Mouse (Mus musculus) adrenal gland, adult 10 weeks (tissue): ENCODE measurements around the gene Echdc3. TPM values are rescaled to one million over a fixed set of nuclear protein-coding genes. Genes with fewer than 3 reads are reported as not detected.

Experiments used
- polyA plus RNA-seq: library from polyadenylated mRNA; stranded (reverse); fragments of 350-450 nt; fragmentation: Illumina TruSeq; extraction: RNeasy Lipid Tissue Mini Kit (QIAGEN cat#74804); gene quantifications from one replicate; pipeline ENCODE4 v1.2.3, GENCODE M21; 2014; ENCODE audit warnings: low read depth, low replicate concordance

Echdc3 gene
- polyA plus RNA-seq, result 10.8 TPM

GRCm38 (mm10) chr2:6212724-6213511 is at the start of gene Echdc3:
Echdc3 (minus strand) TSS chr2:6213033.

Other genes starting within 250 kb of the Echdc3 start
- gene Proser2, start 82.8 kb downstream of the Echdc3 start, polyA plus RNA-seq, result 7.9 TPM
- 33.7 TPM for gene Usp6nl, start 109.6 kb upstream of the Echdc3 start, polyA plus RNA-seq